Mouse (Mus musculus) bone marrow, adult 2 months (tissue): ENCODE results near the gene Ddx58. TPM values are rescaled to one million over a fixed set of nuclear protein-coding genes. Genes with fewer than 3 reads are reported as not detected.

Experiments
- H3K27ac ChIP-seq: fragments of 200-500 bp; 2 replicates; pipeline ENCODE4 v1.5.1; 2012; ENCODE audit warnings: low read depth, mild to moderate bottlenecking, control low read depth, inconsistent platforms, low read length; ENCODE audit not compliant: control insufficient read depth, poor library complexity, insufficient read depth
- H3K4me1 ChIP-seq: fragments of 200-500 bp; 2 replicates; pipeline ENCODE4 v1.6.1; 2011; ENCODE audit warnings: low read length; ENCODE audit not compliant: control insufficient read depth, insufficient read depth
- H3K4me3 ChIP-seq: fragments of 200-500 bp; replicated peaks from 2 replicates; pipeline ENCODE3; 2011; ENCODE audit warnings: mild to moderate bottlenecking, low read depth, low read length, control low read depth; ENCODE audit not compliant: control insufficient read depth
- CTCF ChIP-seq: fragments of 200-500 bp; IDR thresholded peaks from 2 replicates; pipeline ENCODE4 v1.5.1; 2011; ENCODE audit warnings: low read length, control low read depth; ENCODE audit not compliant: control insufficient read depth, insufficient read depth
- POLR2A ChIP-seq: fragments of 200-500 bp; IDR thresholded peaks from 2 replicates; pipeline ENCODE4 v1.6.1; 2011; ENCODE audit warnings: low read depth, mild to moderate bottlenecking, control low read depth, low read length, borderline replicate concordance; ENCODE audit not compliant: control insufficient read depth
- WGBS: fragments of 180-500 bp; shearing (Covaris S2); methylation state at CpG from one replicate; pipeline ENCODE4 v1.1.7; 2018; 5-methylcytosine and 5-hydroxymethylcytosine counted together
- polyA plus RNA-seq: library from polyadenylated mRNA; stranded (reverse); fragments of >200 nt; gene quantifications from 2 replicates; pipeline ENCODE4 v1.2.4, GENCODE M21; 2011; ENCODE audit warnings: low replicate concordance; ENCODE audit not compliant: missing spikeins, insufficient read depth, insufficient read length

Gene Ddx58
- polyA plus RNA-seq, 1 experiment: 17.6 TPM

DNA sequence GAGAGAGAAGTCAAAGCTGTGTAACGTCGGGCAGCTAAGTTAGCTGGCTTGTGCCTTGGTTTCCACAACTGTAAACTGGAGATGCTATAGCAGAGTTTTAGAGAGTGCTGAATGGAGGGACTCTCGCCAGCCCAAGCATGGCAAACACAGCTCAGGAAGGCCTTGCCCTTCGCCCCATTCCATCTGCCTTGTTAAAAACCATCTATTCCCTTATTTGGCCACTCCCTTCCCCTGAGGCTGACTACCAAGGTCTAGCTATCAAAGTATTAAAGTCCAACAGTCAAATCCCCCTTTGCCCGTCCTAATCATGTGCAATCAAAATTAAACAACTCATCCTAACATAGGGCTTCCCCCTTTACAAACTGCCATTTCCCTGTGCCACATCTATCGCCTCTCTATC is 55.8 kb downstream of the Ddx58 start:
- no peak for TF ChIP-seq POLR2A
- TF ChIP-seq CTCF: no peak
- Histone ChIP-seq H3K27ac (no peak overlapping the region), H3K4me1 (no peaks in the 10 kb centered on the region), H3K4me3 (no peak overlapping the region)
- 90% methylated on average over 6 of the region's 6 CpGs for WGBS

DNA sequence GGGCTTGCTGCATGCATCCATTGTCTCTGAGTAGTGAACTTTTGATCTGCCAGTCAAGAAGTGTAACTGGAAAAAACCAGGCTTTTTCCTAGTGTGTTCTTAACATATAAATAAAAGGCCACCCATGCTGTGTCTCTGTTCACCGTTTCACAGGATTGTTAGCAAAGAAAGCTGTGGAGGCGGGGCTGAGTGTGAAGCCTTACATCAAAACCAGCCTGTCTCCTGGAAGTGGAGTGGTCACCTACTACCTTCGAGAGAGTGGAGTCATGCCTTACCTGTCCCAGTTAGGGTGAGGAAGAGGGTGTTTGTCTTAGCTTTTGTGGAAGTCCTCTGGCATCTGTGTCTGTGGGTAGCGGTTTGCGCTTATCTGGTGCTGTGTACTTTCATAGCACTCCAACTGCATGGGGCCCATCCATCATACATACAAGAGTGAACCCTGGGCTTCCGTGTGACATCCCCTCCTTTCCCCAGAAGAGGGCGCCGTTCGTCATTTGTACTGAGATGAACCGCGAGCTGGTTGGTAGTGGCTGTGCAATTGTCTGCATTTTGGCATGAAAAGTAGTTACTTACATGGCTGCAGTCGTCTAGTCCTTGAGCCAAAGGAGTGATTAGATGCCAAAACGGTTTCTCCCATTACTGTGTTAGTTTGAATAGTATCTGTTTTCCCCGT is 56.8 kb downstream of the Ddx58 start:
- Histone ChIP-seq H3K4me1 (no peaks in the 10 kb centered on the region), H3K4me3 (no peak overlapping the region), H3K27ac (no peak overlapping the region)
- 39% methylated on average over 14 of the region's 14 CpGs for WGBS
- TF ChIP-seq CTCF: peak; percentile 75
- TF ChIP-seq POLR2A: no peak

DNA sequence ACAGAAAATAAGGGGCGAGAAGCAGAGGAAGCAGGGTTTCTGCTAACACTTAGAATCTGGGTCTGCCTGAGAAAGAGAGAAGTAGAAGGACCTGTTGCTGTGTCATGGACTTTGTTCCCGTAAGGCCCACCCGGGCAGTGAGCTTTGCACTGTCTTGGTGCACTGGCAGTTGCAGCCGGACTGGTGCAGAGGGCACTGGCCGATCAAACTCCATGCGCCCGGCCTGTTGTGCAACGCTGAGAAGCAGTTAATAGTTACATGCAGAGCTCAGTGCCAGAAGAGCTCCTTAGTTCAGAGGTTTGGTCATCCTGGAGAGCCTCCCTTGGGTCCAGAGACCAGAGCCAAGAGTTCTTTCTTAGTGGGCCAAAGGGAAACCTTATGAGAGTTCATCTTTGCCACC is 57.9 kb downstream of the Ddx58 start:
- TF ChIP-seq POLR2A: no peak
- TF ChIP-seq CTCF: no peak
- Histone ChIP-seq H3K4me3 (no peak overlapping the region), H3K27ac (no peak overlapping the region), H3K4me1 (no peaks in the 10 kb centered on the region)
- WGBS: 82% methylated on average over 8 of the region's 8 CpGs

DNA sequence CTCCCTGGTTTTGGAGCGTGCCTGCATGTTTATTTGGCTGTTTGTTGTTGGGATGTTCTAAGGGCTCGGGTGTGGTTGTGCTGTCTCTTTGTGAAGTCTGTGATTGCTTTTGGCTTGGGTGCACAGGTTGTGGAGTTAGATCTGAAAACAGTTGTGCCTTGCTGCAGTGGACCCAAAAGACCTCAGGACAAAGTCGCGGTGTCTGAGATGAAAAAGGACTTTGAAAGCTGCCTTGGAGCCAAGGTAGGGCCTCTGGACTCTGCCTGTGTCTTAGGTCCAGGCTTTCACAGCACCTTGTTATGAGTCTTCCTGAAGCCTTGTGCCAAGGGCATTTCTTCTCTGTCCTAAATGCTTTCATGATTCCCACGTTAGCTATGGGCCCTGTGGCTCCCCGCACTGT is 59.6 kb downstream of the Ddx58 start:
- no peak for TF ChIP-seq CTCF
- no peak for TF ChIP-seq POLR2A
- Histone ChIP-seq H3K27ac (no peak overlapping the region), H3K4me1 (no peaks in the 10 kb centered on the region), H3K4me3 (no peak overlapping the region)
- 89% methylated on average over 6 of the region's 6 CpGs for WGBS

DNA sequence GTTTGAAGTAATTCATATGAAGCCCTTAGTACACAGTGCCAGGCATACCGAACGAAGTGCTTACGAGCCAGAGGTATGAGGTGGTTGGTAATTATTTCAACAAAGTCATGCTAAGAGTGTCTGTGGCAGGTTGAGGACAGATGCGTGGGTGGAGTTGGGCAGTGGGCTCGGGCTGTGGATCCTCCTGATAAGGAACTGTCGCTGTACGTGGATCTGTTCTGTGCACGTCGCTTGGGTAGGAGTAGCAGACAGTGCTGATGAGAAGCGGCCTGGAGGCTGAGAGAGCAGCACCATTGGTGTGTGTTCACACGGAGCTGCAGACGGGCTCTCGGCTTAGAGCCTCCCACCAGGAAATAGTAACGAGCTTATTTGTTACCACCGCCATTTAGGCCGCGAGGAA is 61.0 kb downstream of the Ddx58 start:
- H3K4me1 ChIP-seq: no peaks in the 10 kb centered on the region
- 75% methylated on average over 17 of the region's 17 CpGs for WGBS
- H3K4me3 ChIP-seq: no peak overlapping the region
- no peak overlapping the region for H3K27ac ChIP-seq
- TF ChIP-seq POLR2A (no peak), CTCF (no peak)

DNA sequence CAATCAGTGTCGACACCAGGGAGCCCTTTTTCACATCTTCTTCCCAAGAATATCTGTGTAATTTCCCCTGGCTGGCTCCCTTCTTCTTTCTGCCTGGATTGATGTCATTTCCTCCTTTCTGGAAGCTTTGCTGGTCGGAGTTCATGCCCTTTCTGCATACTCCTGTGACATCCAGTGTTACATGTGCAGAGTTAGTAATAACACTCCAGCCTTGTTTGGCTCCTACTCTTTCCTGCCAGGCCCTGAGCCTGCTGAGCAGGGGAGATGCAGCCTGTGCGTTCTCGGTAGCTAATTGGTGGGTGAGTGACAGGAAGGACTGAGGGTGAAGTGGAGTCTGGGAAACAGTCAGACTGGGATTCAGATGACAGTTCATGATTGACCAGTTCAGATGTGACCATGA is 65.3 kb downstream of the Ddx58 start:
- WGBS: 90% methylated on average over 4 of the region's 4 CpGs
- TF ChIP-seq CTCF (no peak), POLR2A (no peak)
- no peak overlapping the region for H3K27ac ChIP-seq
- H3K4me3 ChIP-seq: no peak overlapping the region
- H3K4me1 ChIP-seq: no peaks in the 10 kb centered on the region

DNA sequence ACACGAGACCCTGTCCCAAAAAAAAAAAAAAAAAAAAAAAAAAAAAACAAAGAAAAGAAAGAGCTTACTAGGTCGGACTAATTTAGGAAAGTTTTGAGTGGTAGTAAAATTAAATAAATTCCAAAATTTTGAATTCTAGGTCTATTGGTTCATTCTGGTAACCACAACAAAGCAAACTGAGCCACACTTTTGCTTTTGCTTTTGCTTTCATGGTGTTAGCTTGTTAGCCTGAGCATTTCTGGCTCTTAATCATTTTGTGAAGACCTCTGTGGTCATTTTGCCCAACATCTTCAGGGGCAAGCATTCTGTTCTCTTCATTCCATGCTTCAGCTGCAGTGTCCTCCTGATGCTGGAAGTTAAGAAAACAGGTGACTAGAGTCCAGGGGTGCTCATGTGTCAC is 67.3 kb downstream of the Ddx58 start:
- TF ChIP-seq POLR2A (no peak), CTCF (no peak)
- H3K4me3 ChIP-seq: no peak overlapping the region
- no peak overlapping the region for H3K27ac ChIP-seq
- WGBS: 95% methylated on average over 2 of the region's 2 CpGs
- no peaks in the 10 kb centered on the region for H3K4me1 ChIP-seq

DNA sequence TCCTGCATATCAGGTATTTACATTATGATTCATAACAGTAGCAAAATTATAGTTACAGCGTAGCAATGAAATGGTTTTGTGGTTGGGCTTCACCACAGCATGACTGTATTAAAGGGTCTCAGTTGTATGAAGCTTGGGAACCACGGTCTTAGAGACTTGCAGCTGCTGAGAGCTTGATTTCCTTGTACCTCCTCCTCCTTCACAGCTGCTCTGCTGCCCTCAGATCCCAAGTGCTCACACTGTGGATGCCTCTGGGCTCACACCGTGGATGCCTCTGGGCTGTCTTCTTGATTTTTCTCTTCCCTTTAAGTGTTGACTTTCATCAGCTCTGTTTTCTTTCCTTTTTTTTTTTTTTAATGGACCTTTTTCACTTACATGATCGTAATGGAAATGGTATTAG is 68.2 kb downstream of the Ddx58 start:
- 69% methylated on average over 4 of the region's 4 CpGs for WGBS

DNA sequence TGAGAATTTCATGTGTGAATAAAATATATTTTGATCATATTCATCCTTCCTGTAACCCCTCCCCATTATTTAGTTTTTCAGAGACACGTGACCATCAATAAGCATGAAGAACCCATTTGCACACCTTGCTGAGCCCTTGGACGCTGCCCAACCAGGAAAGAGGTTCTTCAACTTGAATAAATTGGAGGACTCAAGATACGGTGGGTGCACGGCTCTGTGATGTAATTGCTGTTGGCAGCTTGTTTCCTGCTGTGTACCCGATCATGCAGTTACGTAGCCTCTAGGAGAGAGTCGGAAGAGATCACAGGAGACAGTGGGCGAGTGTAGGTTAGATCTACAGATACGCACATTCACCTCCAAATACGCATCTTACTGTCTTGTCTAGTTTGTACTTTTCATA is 76.0 kb downstream of the Ddx58 start:
- WGBS: 77% methylated on average over 10 of the region's 10 CpGs
- H3K27ac ChIP-seq: no peak overlapping the region
- no peaks in the 10 kb centered on the region for H3K4me1 ChIP-seq
- no peak overlapping the region for H3K4me3 ChIP-seq
- TF ChIP-seq CTCF: no peak
- no peak for TF ChIP-seq POLR2A

More for the DNA sequence above, 68.2 kb downstream of the Ddx58 start:
- TF ChIP-seq CTCF: no peak
- TF ChIP-seq POLR2A: no peak
- no peaks in the 10 kb centered on the region for H3K4me1 ChIP-seq
- no peak overlapping the region for H3K27ac ChIP-seq
- H3K4me3 ChIP-seq: no peak overlapping the region
